Mouse (Mus musculus): ENCODE measurements at regions not wholly inside any gene's neighbourhood (a gene's known extent, or its start where the extent isn't known, plus 50 kb on each side); places are given as distances from the start of the nearest gene placed in this dataset.

- DNase-seq (ENCODE audit: low spot score), result no peak
These were observed 110.7 kb upstream of the Sp4 start for GRCm38 (mm10) chr12:118411767-118412430.

- DNase-seq (ENCODE audit: low spot score), result no peak
These were observed 109.7 kb upstream of the Sp4 start for GRCm38 (mm10) chr12:118410917-118411316.

GRCm38 (mm10) chr12:118405135-118405534, 103.9 kb upstream of the Sp4 start:
- DNase-seq (ENCODE audit: low spot score), result no peak

- DNase-seq (ENCODE audit: low spot score), result no peak
These were observed 102.9 kb upstream of the Sp4 start for GRCm38 (mm10) chr12:118404171-118404570.

GRCm38 (mm10) chr12:118403519-118404087, 102.4 kb upstream of the Sp4 start:
- DNase-seq (ENCODE audit: low spot score), result no peak

GRCm38 (mm10) chr12:118401377-118401776, 100.1 kb upstream of the Sp4 start:
- no peak for DNase-seq (ENCODE audit: low spot score)

GRCm38 (mm10) chr12:118391654-118392053, 90.4 kb upstream of the Sp4 start:
- no peak for DNase-seq (ENCODE audit: low spot score)

- no peak for DNase-seq (ENCODE audit: low spot score)
These were observed 79.8 kb upstream of the Sp4 start for GRCm38 (mm10) chr12:118381013-118381412.

- DNase-seq (ENCODE audit: low spot score), result no peak
These were observed 76.7 kb upstream of the Sp4 start for GRCm38 (mm10) chr12:118377898-118378297.

- no peak for DNase-seq (ENCODE audit: low spot score)
These were observed 75.6 kb upstream of the Sp4 start for GRCm38 (mm10) chr12:118376521-118377493.

- no peak for DNase-seq (ENCODE audit: low spot score)
These were observed 72.0 kb upstream of the Sp4 start for GRCm38 (mm10) chr12:118373250-118373649.

GRCm38 (mm10) chr12:118371905-118372304, 70.7 kb upstream of the Sp4 start:
- no peak for DNase-seq (ENCODE audit: low spot score)

- no peak for DNase-seq (ENCODE audit: low spot score)
These were observed 66.3 kb upstream of the Sp4 start for GRCm38 (mm10) chr12:118367307-118368076.

- no peak for DNase-seq (ENCODE audit: low spot score)
These were observed 51.6 kb upstream of the Sp4 start for GRCm38 (mm10) chr12:118352866-118353265.

GRCm38 (mm10) chr12:118351421-118351820, 50.2 kb upstream of the Sp4 start:
- no peak for DNase-seq (ENCODE audit: low spot score)
